Mouse (Mus musculus) forebrain, embryonic 13.5 days (tissue): Measurements from ENCODE around the gene Gm9837. TPM values are rescaled to one million over a fixed set of nuclear protein-coding genes. Genes with fewer than 3 reads are reported as not detected.
A peak's percentile ranks its signal among the peaks of the same experiment; 100 is the strongest.

ENCODE experiments used
- ATAC-seq: fragments of 200-750 bp; cut with Nextera tagmentation; 2 replicates; pipeline ENCODE4 v1.8.0; 2017
- H3K27ac ChIP-seq: fragments of 300-500 bp; sonication (generic); 2 replicates; pipeline ENCODE4 v1.5.1; 2015; ENCODE audit warnings: inconsistent platforms, mild to moderate bottlenecking, moderate library complexity
- H3K27me3 ChIP-seq: fragments of 300-500 bp; sonication (generic); 2 replicates; pipeline ENCODE4 v1.6.1; 2015; ENCODE audit warnings: mild to moderate bottlenecking, inconsistent platforms
- H3K36me3 ChIP-seq: fragments of 300-500 bp; sonication (generic); 2 replicates; pipeline ENCODE4 v1.6.1; 2015; ENCODE audit warnings: mild to moderate bottlenecking, inconsistent platforms; ENCODE audit not compliant: poor library complexity, severe bottlenecking
- H3K4me1 ChIP-seq: fragments of 300-500 bp; sonication (generic); 2 replicates; pipeline ENCODE4 v1.6.1; 2015; ENCODE audit warnings: inconsistent platforms
- H3K4me2 ChIP-seq: fragments of 300-500 bp; sonication (generic); 2 replicates; pipeline ENCODE4 v1.6.1; 2015; ENCODE audit warnings: inconsistent platforms, mild to moderate bottlenecking, moderate library complexity
- H3K4me3 ChIP-seq: fragments of 300-500 bp; sonication (generic); 2 replicates; pipeline ENCODE4 v1.5.1; 2015; ENCODE audit warnings: mild to moderate bottlenecking, inconsistent platforms
- H3K9ac ChIP-seq: fragments of 300-500 bp; sonication (generic); 2 replicates; pipeline ENCODE4 v1.6.1; 2015; ENCODE audit warnings: mild to moderate bottlenecking, inconsistent platforms
- H3K9me3 ChIP-seq: fragments of 300-500 bp; sonication (generic); replicated peaks from 2 replicates; pipeline ENCODE4 v1.6.1; 2016; ENCODE audit warnings: inconsistent platforms
- WGBS: fragments of 180-500 bp; shearing (Covaris S2); methylation state at CpG from one replicate; pipeline ENCODE4 v1.1.7; 2015; 5-methylcytosine and 5-hydroxymethylcytosine counted together
- polyA plus RNA-seq: library from polyadenylated mRNA; unstranded; fragments of >200 nt; fragmentation: Nextera tagmentation; extraction: Ambion mirVana; gene quantifications from 2 replicates; pipeline ENCODE4 v1.2.1, GENCODE M21; 2015

Gm9837 gene
- polyA plus RNA-seq, 1 experiment from 2014 or later, result not detected

- Histone ChIP-seq H3K9me3 (no peaks in the 10 kb centered on the region), H3K27me3 (no peaks in the 10 kb centered on the region), H3K36me3 (no peaks in the 10 kb centered on the region), H3K4me2 (no peak overlapping the region), H3K27ac (no peak overlapping the region), H3K9ac (no peak overlapping the region), H3K4me1 (peaks cover 15% of the 10 kb centered on the region), H3K4me3 (no peak overlapping the region)
- WGBS, result 87% methylated on average over 5 of the region's 5 CpGs
- no peak for ATAC-seq
Measured at GRCm38 (mm10) chr11:53503738-53504137, 33.5 kb upstream of the Gm9837 start.

- Histone ChIP-seq H3K4me3 (no peak overlapping the region), H3K27ac (no peak overlapping the region), H3K4me1 (peaks cover 15% of the 10 kb centered on the region), H3K36me3 (no peaks in the 10 kb centered on the region), H3K27me3 (no peaks in the 10 kb centered on the region), H3K9me3 (no peaks in the 10 kb centered on the region), H3K4me2 (no peak overlapping the region), H3K9ac (no peak overlapping the region)
- ATAC-seq, result no peak
- 83% methylated on average over 8 of the region's 8 CpGs for WGBS
Measured at GRCm38 (mm10) chr11:53502039-53502765, 31.9 kb upstream of the Gm9837 start.

GRCm38 (mm10) chr11:53500569-53500968 lies 30.3 kb upstream of the Gm9837 start:
- no peak for ATAC-seq
- Histone ChIP-seq H3K27me3 (no peaks in the 10 kb centered on the region), H3K4me3 (no peak overlapping the region), H3K9ac (no peak overlapping the region), H3K4me2 (peak overlapping the region; percentile 40), H3K36me3 (no peaks in the 10 kb centered on the region), H3K27ac (no peak overlapping the region), H3K9me3 (no peaks in the 10 kb centered on the region), H3K4me1 (peaks cover 30% of the 10 kb centered on the region)
- 10% methylated on average over 11 of the region's 11 CpGs for WGBS

- H3K27ac ChIP-seq, result no peak overlapping the region
- 77% methylated on average over 6 of the region's 6 CpGs for WGBS
- ATAC-seq, result no peak
- H3K9ac ChIP-seq, result no peak overlapping the region
- no peaks in the 10 kb centered on the region for H3K9me3 ChIP-seq
- no peaks in the 10 kb centered on the region for H3K27me3 ChIP-seq
- H3K36me3 ChIP-seq, result no peaks in the 10 kb centered on the region
- H3K4me1 ChIP-seq, result peaks cover 53% of the 10 kb centered on the region
- H3K4me2 ChIP-seq, result no peak overlapping the region
- H3K4me3 ChIP-seq, result no peak overlapping the region
Measured at GRCm38 (mm10) chr11:53496946-53497345, 26.7 kb upstream of the Gm9837 start.

- WGBS, result 8% methylated on average over 6 of the region's 6 CpGs
- H3K27ac ChIP-seq, result peak overlapping the region; percentile 46; the same call in 1 of the 2 replicates
- peaks cover 48% of the 10 kb centered on the region for H3K4me1 ChIP-seq
- no peak overlapping the region for H3K9ac ChIP-seq
- H3K27me3 ChIP-seq, result no peaks in the 10 kb centered on the region
- H3K4me3 ChIP-seq, result no peak overlapping the region
- H3K4me2 ChIP-seq, result no peak overlapping the region
- no peaks in the 10 kb centered on the region for H3K9me3 ChIP-seq
- 0 out of 2 replicates have a peak, but pooled peaks have one; percentile 62 for ATAC-seq
- no peaks in the 10 kb centered on the region for H3K36me3 ChIP-seq
Measured at GRCm38 (mm10) chr11:53495417-53495816, 25.1 kb upstream of the Gm9837 start.

DNA sequence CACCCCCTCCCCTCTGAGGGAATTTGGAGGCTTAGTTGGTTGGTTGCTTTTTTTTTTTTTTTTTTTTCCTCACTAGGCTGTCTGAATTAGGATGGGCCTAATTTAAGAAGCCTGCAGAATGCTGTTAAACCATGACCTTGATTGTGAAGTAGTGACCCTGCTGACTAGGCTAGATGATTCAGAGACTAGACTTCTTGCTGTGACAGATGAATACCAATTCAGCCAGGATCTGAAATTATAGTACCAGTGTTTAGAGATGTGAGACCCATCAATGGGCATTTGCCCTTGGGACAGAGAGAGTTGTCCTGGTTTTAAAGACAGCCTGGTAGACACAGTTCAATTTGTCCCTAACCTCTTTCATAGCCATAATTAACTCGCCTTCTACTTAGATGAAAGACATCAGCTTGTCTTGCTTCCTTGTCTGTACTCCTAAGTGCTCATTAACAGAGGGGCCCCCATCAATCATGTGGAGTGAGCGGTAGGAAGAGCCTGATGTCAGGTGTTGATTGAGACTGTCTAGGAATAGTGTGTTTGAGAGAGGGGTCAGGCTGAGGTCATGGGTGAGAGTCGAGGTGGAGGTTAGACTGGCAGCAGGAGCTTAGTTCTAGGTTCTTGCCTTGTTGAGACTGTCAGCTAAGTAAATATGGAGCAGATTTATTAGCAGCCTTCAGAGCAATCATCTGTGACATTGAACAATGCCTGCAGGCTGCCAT lies 23.1 kb upstream of the Gm9837 start:
- 0 out of 2 replicates have a peak, but pooled peaks have one; percentile 43 for ATAC-seq
- WGBS, result 18% methylated on average over 3 of the region's 3 CpGs
- Histone ChIP-seq H3K4me2 (no peak overlapping the region), H3K9ac (no peak overlapping the region), H3K27ac (no peak overlapping the region), H3K27me3 (no peaks in the 10 kb centered on the region), H3K9me3 (no peaks in the 10 kb centered on the region), H3K36me3 (no peaks in the 10 kb centered on the region), H3K4me1 (peaks cover 46% of the 10 kb centered on the region), H3K4me3 (no peak overlapping the region)

- Histone ChIP-seq H3K9me3 (no peaks in the 10 kb centered on the region), H3K4me1 (peaks cover 49% of the 10 kb centered on the region), H3K27me3 (peaks cover 13% of the 10 kb centered on the region), H3K4me2 (peak overlapping the region; percentile 19; the same call in 1 of the 2 replicates), H3K9ac (no peak overlapping the region), H3K36me3 (no peaks in the 10 kb centered on the region), H3K4me3 (no peak overlapping the region), H3K27ac (peak overlapping the region; percentile 21; the same call in 1 of the 2 replicates)
- 2% methylated on average over 8 of the region's 8 CpGs for WGBS
- ATAC-seq, result 0 out of 2 replicates have a peak, but pooled peaks have one; percentile 48
Measured at GRCm38 (mm10) chr11:53491954-53492401, 21.7 kb upstream of the Gm9837 start.

DNA sequence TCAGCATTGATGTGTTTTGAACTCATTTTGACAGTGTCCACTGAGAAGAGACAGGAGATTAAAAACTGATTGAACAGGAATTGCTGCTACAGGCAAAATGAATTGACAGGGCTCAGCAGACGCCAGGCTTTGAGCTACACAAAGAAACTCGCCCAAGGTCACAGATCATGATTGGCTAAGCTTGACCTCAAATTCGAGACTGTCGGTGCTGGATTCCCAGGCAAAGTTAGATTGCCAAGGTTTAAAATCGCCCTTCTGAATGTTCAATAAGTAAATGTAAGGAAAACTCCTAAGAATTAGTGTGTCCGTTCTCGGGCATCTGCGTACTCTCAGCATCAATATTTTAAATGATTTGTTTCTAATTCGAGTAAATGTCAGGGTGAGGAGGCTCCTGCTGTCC lies 19.1 kb upstream of the Gm9837 start:
- H3K27me3 ChIP-seq, result peaks cover 24% of the 10 kb centered on the region

DNA sequence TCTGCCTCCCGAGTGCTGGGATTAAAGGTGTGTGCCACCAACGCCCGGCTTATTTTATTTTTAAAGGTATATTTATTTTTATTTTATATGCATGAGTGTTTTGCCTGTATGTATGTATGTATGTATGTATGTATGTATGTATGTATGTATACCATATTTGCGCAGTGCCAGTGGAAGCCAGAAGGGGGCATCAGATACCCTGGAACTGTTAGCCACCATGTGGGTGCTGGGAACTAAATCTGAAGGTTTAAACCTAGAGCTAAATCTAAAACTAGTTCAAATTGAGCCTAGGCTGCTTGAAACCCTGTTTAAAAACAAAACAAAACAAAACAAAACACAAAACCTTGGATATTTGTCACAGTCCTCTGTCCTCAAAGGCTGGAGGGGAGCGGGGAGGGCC lies 18.7 kb upstream of the Gm9837 start:
- Histone ChIP-seq H3K27ac (no peak overlapping the region), H3K4me2 (no peak overlapping the region), H3K4me3 (no peak overlapping the region), H3K9ac (no peak overlapping the region), H3K27me3 (peaks cover 24% of the 10 kb centered on the region), H3K36me3 (no peaks in the 10 kb centered on the region), H3K4me1 (peaks cover 29% of the 10 kb centered on the region), H3K9me3 (no peaks in the 10 kb centered on the region)
- 90% methylated on average over 5 of the region's 5 CpGs for WGBS
- ATAC-seq, result no peak

More for the DNA sequence above, 19.1 kb upstream of the Gm9837 start:
- H3K9ac ChIP-seq, result no peak overlapping the region
- no peak overlapping the region for H3K4me2 ChIP-seq
- H3K4me1 ChIP-seq, result peaks cover 30% of the 10 kb centered on the region
- no peak overlapping the region for H3K4me3 ChIP-seq
- no peaks in the 10 kb centered on the region for H3K36me3 ChIP-seq
- no peak overlapping the region for H3K27ac ChIP-seq
- WGBS, result 56% methylated on average over 9 of the region's 9 CpGs
- no peak for ATAC-seq
- H3K9me3 ChIP-seq, result no peaks in the 10 kb centered on the region

DNA sequence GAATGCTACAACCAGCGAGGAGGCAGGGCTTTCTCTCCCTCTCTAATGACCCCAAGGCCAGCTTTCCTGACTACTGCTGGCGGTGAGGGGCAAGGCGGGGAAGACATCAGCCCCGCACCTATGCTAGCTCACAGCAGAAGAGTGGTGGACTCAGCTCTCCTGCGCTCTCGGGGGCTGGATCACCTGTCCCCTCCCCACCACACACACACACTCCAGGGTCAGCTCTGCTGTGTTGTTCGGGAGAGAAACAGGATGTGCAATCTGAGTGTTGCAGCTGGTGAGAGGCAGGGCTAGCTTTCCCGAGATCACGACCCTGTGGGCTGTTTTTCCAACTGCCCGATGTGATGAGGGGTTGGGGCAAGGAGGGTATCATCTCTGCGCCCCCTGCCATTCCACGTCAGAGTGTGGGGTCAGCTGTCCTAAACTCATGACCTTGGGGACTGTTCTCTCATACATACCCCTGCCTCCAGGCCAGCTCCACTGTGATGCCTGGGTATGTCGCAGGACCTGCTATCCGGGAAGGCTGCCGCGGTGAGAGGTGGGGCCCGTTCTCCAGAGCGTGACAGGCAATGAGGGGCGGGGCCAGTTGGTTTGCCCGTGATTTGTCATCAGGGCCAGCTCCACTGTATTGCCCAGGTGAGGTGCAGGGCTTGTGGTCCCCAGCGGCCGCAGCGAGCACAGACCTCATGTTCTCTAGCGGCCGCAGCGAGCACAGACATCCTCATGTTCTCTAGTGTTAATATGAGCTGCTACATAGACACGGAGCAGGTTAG lies 16.7 kb upstream of the Gm9837 start:
- Histone ChIP-seq H3K27ac (no peak overlapping the region), H3K4me3 (peak overlapping the region; percentile 7; the same call in 1 of the 2 replicates), H3K36me3 (no peaks in the 10 kb centered on the region), H3K9ac (no peak overlapping the region), H3K4me2 (peak overlapping the region; percentile 52), H3K4me1 (peaks cover 12% of the 10 kb centered on the region), H3K9me3 (no peaks in the 10 kb centered on the region), H3K27me3 (peaks cover 28% of the 10 kb centered on the region)
- WGBS, result 18% methylated on average over 27 of the region's 27 CpGs
- ATAC-seq, result no peak

- Histone ChIP-seq H3K4me3 (no peak overlapping the region), H3K27ac (no peak overlapping the region), H3K36me3 (no peaks in the 10 kb centered on the region), H3K4me2 (no peak overlapping the region), H3K4me1 (peaks cover 9% of the 10 kb centered on the region), H3K9ac (no peak overlapping the region), H3K27me3 (peaks cover 34% of the 10 kb centered on the region), H3K9me3 (no peaks in the 10 kb centered on the region)
- no peak for ATAC-seq
- 83% methylated on average over 3 of the region's 3 CpGs for WGBS
Measured at GRCm38 (mm10) chr11:53486351-53486750, 16.1 kb upstream of the Gm9837 start.

GRCm38 (mm10) chr11:53485719-53486118 lies 15.4 kb upstream of the Gm9837 start:
- Histone ChIP-seq H3K9me3 (no peaks in the 10 kb centered on the region), H3K27ac (no peak overlapping the region), H3K4me1 (peaks cover 9% of the 10 kb centered on the region), H3K36me3 (no peaks in the 10 kb centered on the region), H3K4me3 (no peak overlapping the region), H3K9ac (no peak overlapping the region), H3K27me3 (peaks cover 40% of the 10 kb centered on the region), H3K4me2 (no peak overlapping the region)
- no peak for ATAC-seq
- WGBS, result 40% methylated on average over 3 of the region's 3 CpGs
